In genomic region chr7:44653773-44654172, GRCm38 (mm10) we compare ENCODE assay signal across 11 mouse cellular contexts. TPM values are rescaled to one million over a fixed set of nuclear protein-coding genes. Genes with fewer than 3 reads are reported as not detected.
DNase-seq lines count a peak whose midpoint lies in the region; ATAC-seq and TF ChIP-seq lines count a peak whose summit lies in the region.
"Had no signal": no experiment of that assay in that cellular context is flagged by ENCODE, and none has a peak within 500 bp of the region (broad histone marks: within the 10 kb centered on the region; RNA-seq: fewer than 3 reads in every experiment).

No protein-coding gene starts in this region.

- no peaks in the 10 kb centered on the region for H3K27me3 ChIP-seq in lung, embryonic 14.5 days (ENCODE audit: insufficient read depth, low read length)
- no peaks in the 10 kb centered on the region; the same call in 1 of the 2 replicates for H3K27me3 ChIP-seq in heart, embryonic 10.5 days (ENCODE audit: insufficient read depth, poor library complexity, severe bottlenecking)

- H3K4me2 ChIP-seq in lung, embryonic 14.5 days, result no peak overlapping the region

- WGBS in lung, embryonic 14.5 days, result 55% methylated on average over 8 of the region's 8 CpGs
- WGBS in heart, embryonic 10.5 days, result 55% methylated on average over 8 of the region's 8 CpGs

- H3K9me3 ChIP-seq in lung, embryonic 14.5 days (ENCODE audit: low read depth, low read length), result no peaks in the 10 kb centered on the region
- H3K9me3 ChIP-seq in heart, embryonic 10.5 days, result no peaks in the 10 kb centered on the region
- H3K9me3 ChIP-seq: megakaryocyte, embryonic 14.5 days had no signal

- H3K4me1 ChIP-seq in lung, embryonic 14.5 days (ENCODE audit: insufficient read depth), result no peaks in the 10 kb centered on the region
- no peaks in the 10 kb centered on the region for H3K4me1 ChIP-seq in heart, embryonic 10.5 days
- H3K4me1 ChIP-seq: megakaryocyte, embryonic 14.5 days had no signal

- no peak for ATAC-seq in lung, embryonic 14.5 days (ENCODE audit: insufficient read depth)

- H3K27ac ChIP-seq in lung, embryonic 14.5 days (ENCODE audit: low read depth), result no peak overlapping the region
- H3K27ac ChIP-seq in heart, embryonic 10.5 days, result no peak overlapping the region

- peak; percentile 43 to 55 for DNase-seq in cerebellum, postnatal 36 days
- no peak for DNase-seq in cerebellum, adult 11-12 months
- no peak for DNase-seq in lung, embryonic 14.5 days
- DNase-seq in lung, postnatal 25 days (ENCODE audit: low spot score), result no peak
- peak; percentile 13 for DNase-seq in c-Kit-positive CD71-positive TER-119-negative erythroid progenitor cells, embryonic 14.5 days (ENCODE audit: low read depth)
- DNase-seq in thymus, postnatal 0 days (ENCODE audit: low spot score), result peak; percentile 23
- no peak for DNase-seq in MN1 (ENCODE audit: low spot score)
- no peak for DNase-seq in heart, embryonic 10.5 days (ENCODE audit: low spot score)

- TF ChIP-seq CTCF in lung, embryonic 14.5 days (IDR thresholded peaks at IDR 0.05; ENCODE audit: low read depth), result peak; percentile 31; the same call in 1 of the 2 replicates

- no peak overlapping the region for H3K4me3 ChIP-seq in lung, embryonic 14.5 days (ENCODE audit: low read depth, low read length)
- H3K4me3 ChIP-seq in heart, embryonic 10.5 days, result no peak overlapping the region
- H3K4me3 ChIP-seq: megakaryocyte, embryonic 14.5 days had no signal

- no peak overlapping the region for H3K9ac ChIP-seq in lung, embryonic 14.5 days

- H3K36me3 ChIP-seq in lung, embryonic 14.5 days (ENCODE audit: insufficient read depth), result peaks cover 3% of the 10 kb centered on the region; the same call in 1 of the 2 replicates
- H3K36me3 ChIP-seq in heart, embryonic 10.5 days, result no peaks in the 10 kb centered on the region

RNA-seq across cellular contexts. Expression of gene Myh14, which starts 16.9 kb away (rescaled TPM):
- polyA plus RNA-seq in lung, embryonic 14.5 days (2014; fragmentation: Nextera tagmentation; extraction: Ambion mirVana), result 33.6 and 37.3 TPM in 2 replicates
- polyA plus RNA-seq in thymus, postnatal 0 days (2015; fragmentation: Nextera tagmentation; extraction: Ambion mirVana), result 0.66 and 1.0 TPM in 2 replicates
- 0.68 and 2.4 TPM in 2 replicates for polyA plus RNA-seq in heart, embryonic 10.5 days (2016; fragmentation: Nextera tagmentation; extraction: Ambion mirVana)

RNA-seq across cellular contexts. Expression of gene Izumo2, which starts 54.8 kb away (rescaled TPM):
- not detected in 2 replicates for polyA plus RNA-seq in lung, embryonic 14.5 days (2014; fragmentation: Nextera tagmentation; extraction: Ambion mirVana)
- not detected in 2 replicates for polyA plus RNA-seq in thymus, postnatal 0 days (2015; fragmentation: Nextera tagmentation; extraction: Ambion mirVana)
- polyA plus RNA-seq in heart, embryonic 10.5 days (2016; fragmentation: Nextera tagmentation; extraction: Ambion mirVana), result not detected in 2 replicates
- polyA plus RNA-seq: frontal cortex, adult 2 months; kidney, embryonic 16.5 days had no signal

Comparison
In these comparisons a context has a peak if more than half of its experiments do, and no peak if none do; other contexts are left out.
1. DNase-seq: peak in cerebellum, postnatal 36 days (2 of 2), c-Kit-positive CD71-positive TER-119-negative erythroid progenitor cells, embryonic 14.5 days (single experiment) and thymus, postnatal 0 days (single experiment); none in cerebellum, adult 11-12 months (single experiment), lung, embryonic 14.5 days (single experiment), lung, postnatal 25 days (single experiment), MN1 (single experiment) and heart, embryonic 10.5 days (single experiment).
2. RNA of gene Myh14, which starts 16.9 kb away (polyA plus RNA-seq): 33.6 to 37.3 TPM in lung, embryonic 14.5 days; 0.68 to 2.4 TPM in heart, embryonic 10.5 days and 0.66 to 1.0 TPM in thymus, postnatal 0 days; every median in the first group is over 10 times any median in the second.